Mouse (Mus musculus): ENCODE results near the gene Acin1. TPM values are rescaled to one million over a fixed set of nuclear protein-coding genes. Genes with fewer than 3 reads are reported as not detected.

The Acin1 gene
- polyA plus RNA-seq (2012; rRNA removed; ENCODE audit: low replicate concordance): 82.9 and 163 TPM in 2 replicates

DNA sequence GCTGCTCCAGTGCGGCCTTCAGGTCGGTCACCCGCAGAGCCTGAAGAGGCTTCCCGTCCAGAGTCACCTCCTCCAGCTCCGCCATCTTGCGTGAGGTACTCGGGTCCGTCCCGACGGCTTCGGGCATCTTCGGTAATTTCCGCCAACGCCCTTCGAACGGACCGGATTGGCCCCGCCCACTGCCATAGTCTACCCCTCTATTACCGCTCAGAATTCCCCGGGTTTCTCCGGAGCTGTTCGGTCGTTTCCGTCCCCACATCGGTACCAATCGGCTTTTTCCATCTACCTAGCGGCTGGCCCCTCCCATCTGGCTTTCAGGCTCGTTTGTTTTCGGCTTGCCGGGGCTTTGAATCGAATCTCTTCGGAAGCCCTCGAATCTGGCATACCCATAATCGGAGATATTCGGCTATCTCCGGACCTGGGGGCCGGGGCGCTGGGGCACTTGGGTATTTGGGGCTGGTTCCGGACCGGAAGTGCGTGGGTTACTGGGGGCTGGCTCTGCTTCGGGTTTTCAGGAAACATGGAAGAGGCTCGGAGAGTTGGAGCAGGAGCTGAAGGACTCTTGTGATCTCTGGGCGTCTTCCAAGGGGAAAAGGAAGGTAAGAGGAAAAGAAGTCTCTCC, at the start of gene Acin1:
Acin1 (minus strand) TSS at position 410 of the 622 bp plus-strand sequence.

DNA sequence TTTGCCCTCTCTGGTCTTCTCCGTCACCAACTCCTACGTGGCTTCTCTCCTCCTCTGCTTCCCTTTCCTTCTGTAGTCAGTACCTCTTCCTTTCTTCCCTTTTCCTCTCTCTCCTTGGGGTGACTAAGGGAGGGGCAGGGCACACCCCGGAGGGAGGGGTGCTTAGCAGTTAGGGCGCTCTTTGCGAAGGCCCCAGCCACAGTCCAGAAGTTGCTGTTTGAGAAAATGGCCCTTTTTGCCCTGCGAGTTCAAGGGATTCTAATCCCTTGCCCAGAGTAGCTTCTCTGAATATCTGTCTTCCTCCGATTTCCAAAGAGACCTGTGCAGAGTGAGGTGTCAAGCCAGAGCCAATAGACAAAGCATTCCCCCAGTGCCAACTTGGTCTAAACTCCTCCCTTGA, 25.3 kb upstream of the Acin1 start, which contains the start of gene Cebpe:
Cebpe (minus strand) TSS at position 101 of the 400 bp plus-strand sequence.

DNA sequence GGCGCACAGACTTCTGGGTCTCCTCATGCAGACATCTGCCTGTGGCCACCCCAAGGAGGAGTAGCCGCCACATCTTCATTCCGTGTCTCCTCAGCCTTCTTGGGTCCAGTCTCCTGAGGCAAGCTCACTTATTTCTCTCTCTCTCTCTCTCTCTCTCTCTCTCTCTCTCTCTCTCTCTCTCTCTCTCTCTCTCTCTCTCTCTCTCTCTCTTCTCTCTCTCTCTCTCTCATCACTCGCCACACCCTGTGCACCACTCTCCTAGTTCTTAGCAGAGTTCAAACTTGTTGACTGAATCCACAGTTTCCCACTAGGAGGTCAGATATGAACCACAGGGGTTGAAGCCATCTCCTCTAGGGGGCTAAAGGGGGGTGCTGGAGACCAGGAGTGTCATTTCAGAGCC, 12.0 kb upstream of the Acin1 start, which contains the start of gene Gm29776:
Gm29776 (minus strand) TSS at position 101 of the 400 bp plus-strand sequence.

DNA sequence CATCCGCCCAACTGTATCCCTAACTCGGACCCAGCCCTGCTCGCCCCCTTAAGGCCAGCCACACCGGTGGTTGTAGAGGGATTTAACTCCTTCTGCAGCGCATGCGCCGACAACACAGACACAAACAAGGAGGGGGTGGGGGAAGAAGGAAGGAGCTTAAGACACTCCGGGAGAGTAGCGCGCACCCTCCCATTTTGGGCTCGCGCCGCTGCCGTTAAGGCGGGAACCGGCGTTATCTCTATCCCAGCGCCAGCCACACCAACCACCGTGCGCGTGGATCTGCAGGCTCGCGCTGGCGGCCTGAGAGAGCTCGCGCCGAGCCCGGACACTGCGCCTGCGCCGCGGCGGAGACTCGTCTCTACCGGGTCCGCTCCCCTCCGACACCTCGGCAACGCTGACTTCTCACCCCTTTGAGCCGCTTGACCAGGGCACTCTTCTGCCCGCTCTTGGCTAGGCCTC, 639 bp downstream of the Acin1 start, which contains the start of gene 1700123O20Rik:
1700123O20Rik (plus strand) TSS at position 154 of the 459 bp plus-strand sequence.

DNA sequence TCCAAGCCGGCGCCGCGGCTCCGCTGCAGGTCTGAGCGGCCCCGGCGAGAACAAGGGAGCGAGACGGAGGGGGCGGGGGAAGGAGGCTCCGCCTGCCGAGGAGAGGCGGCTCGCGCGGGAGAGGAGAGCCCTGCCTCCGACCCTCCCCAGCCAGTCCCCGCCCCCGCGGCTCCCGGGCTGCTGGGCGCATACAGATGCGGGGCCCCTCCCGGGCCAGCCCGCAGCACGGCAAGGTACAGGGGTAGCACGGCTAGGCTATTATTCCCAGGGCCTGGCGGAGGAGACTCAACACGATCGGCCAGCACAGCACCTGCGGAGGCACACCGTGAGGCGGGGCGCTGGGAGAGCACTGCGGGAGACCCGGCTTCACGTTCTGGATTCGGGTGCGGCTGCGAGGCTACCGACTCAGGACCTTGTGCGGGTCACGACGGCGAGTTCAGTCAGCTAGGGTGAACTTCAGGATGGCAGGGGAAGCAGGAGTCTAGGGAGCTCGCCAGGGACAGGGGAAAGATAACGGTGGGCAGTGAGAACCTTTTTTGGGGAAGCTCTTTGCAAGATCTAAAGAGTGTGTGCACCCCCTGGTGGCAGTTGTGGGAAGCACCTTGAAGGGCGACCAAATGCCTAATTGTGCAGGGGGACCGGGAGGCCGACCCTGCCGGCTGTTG, 45.3 kb downstream of the Acin1 start, which contains the start of gene Cdh24:
Cdh24 (minus strand) TSS at position 60 of the 665 bp plus-strand sequence.

DNA sequence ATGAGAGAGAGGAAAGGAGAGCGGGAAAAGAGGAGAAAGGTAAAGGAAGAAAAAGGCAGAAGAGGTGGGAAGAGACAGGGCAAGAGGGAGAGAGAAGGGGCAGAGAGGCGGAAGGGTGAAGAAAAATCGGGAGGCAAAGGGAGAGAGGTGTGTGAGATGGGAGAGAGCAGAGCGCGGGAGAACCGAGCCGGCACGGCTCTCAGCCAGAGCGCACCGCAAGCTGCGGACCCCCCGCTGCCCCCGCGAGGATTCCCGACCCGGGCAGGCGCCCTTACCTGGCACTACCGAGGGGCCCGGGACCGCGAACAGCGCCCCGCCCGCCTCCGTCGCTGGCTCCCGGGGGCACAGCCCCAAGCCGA, 45.8 kb downstream of the Acin1 start, which contains the start of gene Gm17606:
Gm17606 (plus strand) TSS at position 7 of the 359 bp plus-strand sequence.

DNA sequence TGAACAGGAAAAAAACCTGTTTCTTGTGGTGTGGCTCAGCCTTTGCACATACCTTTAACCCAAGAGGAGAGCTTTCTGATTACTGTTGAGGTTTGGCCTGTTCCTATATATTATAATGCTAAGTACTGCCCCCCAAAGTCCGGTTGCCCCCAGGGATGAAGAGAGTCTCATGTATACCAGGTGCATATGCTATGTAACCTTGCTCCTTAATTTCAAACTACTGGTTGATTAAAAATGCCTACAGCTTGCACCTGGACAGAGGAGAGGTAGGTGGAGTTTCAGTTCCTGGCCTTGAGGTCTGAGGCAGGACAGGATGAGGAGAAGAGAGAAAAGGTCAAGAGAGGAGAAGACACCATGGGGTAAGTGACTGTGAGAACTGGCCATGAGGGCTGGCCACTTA, 65.6 kb downstream of the Acin1 start, which contains the start of gene Psmb11:
Psmb11 (plus strand) TSS at position 301 of the 400 bp plus-strand sequence.

DNA sequence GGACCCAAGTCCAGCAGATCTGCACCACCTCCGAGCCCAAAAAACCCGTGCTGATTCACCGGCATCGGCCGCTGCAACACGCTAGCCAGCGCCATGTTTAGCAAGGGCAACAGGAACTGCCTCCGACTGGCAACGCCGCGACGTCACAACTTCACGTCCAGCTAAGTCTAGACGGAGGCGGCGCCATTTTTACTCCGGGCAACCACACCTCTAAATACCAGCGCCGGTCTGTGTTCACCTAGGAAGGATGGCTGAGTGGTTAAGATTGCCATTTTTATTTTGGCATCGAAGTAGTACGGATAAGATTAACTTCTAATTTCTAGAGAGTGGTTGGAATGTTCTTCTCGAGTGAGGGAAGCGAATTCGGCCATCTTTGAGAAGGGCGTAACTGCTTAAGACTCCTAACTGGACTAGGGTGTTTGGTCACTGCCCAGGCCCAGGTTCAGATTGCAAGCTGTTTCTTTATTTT, 68.8 kb downstream of the Acin1 start, which contains the start of gene Psmb5:
Psmb5 (minus strand) TSS at position 126 of the 469 bp plus-strand sequence.

DNA sequence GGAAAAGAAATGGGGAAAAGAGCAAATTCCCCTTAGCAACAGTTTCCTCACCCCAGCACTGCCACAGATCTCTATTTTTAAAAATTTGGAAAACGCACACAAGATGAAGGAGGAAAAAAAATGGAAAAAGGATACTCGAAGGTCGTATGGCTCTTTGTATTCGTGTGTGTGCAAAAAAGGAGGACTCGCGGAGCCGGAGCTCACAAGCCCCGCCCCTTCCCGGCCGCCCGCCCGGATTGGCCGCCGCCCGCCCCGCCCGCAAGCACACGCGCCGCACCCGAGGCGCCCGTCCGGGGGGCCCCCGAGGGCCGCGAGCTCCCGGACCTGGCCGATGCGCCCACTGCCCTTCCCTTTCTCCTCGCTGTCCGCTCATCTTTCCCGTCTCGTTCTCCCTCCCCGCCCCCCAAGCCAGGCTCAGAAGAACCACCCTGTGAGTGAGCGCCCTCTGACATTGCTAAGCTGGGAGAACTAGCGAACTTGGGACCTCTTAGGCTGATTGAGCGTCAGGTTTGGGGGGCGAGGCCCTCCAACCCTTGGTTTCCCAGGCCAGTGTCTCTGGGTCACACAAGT, 80.9 kb downstream of the Acin1 start, which contains the start of gene 4931414P19Rik:
4931414P19Rik (minus strand) TSS at position 242 of the 570 bp plus-strand sequence.

Other genes with a start within 250 kb of the Acin1 start
- gene Lrp10, start 222.8 kb downstream of the Acin1 start, polyA plus RNA-seq (2012; rRNA removed; ENCODE audit: low replicate concordance): 132 and 137 TPM in 2 replicates
- 0.35 TPM in 1 of 2 replicates, not detected in the other for gene Rem2, start 210.8 kb downstream of the Acin1 start, polyA plus RNA-seq (2012; rRNA removed; ENCODE audit: low replicate concordance)
- 49.5 and 53.1 TPM in 2 replicates for gene Prmt5, start 169.4 kb downstream of the Acin1 start, polyA plus RNA-seq (2012; rRNA removed; ENCODE audit: low replicate concordance)
- gene Haus4, start 132.3 kb downstream of the Acin1 start, polyA plus RNA-seq (2012; rRNA removed; ENCODE audit: low replicate concordance): 13.0 and 32.6 TPM in 2 replicates
- 24.9 and 44.4 TPM in 2 replicates for gene Ajuba, start 109.4 kb downstream of the Acin1 start, polyA plus RNA-seq (2012; rRNA removed; ENCODE audit: low replicate concordance)
- gene 4931414P19Rik, start 80.9 kb downstream of the Acin1 start, polyA plus RNA-seq (2012; rRNA removed; ENCODE audit: low replicate concordance): 5.9 and 9.7 TPM in 2 replicates
- gene Psmb5, start 68.9 kb downstream of the Acin1 start, polyA plus RNA-seq (2012; rRNA removed; ENCODE audit: low replicate concordance): 193 and 230 TPM in 2 replicates
- not detected in 2 replicates for gene Psmb11, start 65.5 kb downstream of the Acin1 start, polyA plus RNA-seq (2012; rRNA removed; ENCODE audit: low replicate concordance)
- not detected in 2 replicates for gene Gm17606, start 46.0 kb downstream of the Acin1 start, polyA plus RNA-seq (2012; rRNA removed; ENCODE audit: low replicate concordance)
- 1.6 and 12.2 TPM in 2 replicates for gene Cdh24, start 45.6 kb downstream of the Acin1 start, polyA plus RNA-seq (2012; rRNA removed; ENCODE audit: low replicate concordance)
- gene 1700123O20Rik, start 715 bp downstream of the Acin1 start, polyA plus RNA-seq (2012; rRNA removed; ENCODE audit: low replicate concordance): 56.7 and 62.0 TPM in 2 replicates
- gene Gm29776, start 11.9 kb upstream of the Acin1 start, polyA plus RNA-seq (2012; rRNA removed; ENCODE audit: low replicate concordance): 0.18 and 0.30 TPM in 2 replicates
- gene Cebpe, start 25.2 kb upstream of the Acin1 start, polyA plus RNA-seq (2012; rRNA removed; ENCODE audit: low replicate concordance): 0.87 and 5.4 TPM in 2 replicates
- gene Slc7a8, start 95.0 kb upstream of the Acin1 start, polyA plus RNA-seq (2012; rRNA removed; ENCODE audit: low replicate concordance): 23.8 and 80.1 TPM in 2 replicates
- gene Rnf212b, start 127.2 kb upstream of the Acin1 start, polyA plus RNA-seq (2012; rRNA removed; ENCODE audit: low replicate concordance): 0.14 TPM in 1 of 2 replicates, not detected in the other
- gene Homez, start 184.0 kb upstream of the Acin1 start, polyA plus RNA-seq (2012; rRNA removed; ENCODE audit: low replicate concordance): 7.0 and 8.3 TPM in 2 replicates
- gene Ppp1r3e, start 190.6 kb upstream of the Acin1 start, polyA plus RNA-seq (2012; rRNA removed; ENCODE audit: low replicate concordance): 26.2 and 28.9 TPM in 2 replicates
- 69.8 and 79.4 TPM in 2 replicates for gene Bcl2l2, start 196.4 kb upstream of the Acin1 start, polyA plus RNA-seq (2012; rRNA removed; ENCODE audit: low replicate concordance)
- 3.5 TPM in 1 of 2 replicates, not detected in the other for gene Gm20521, start 196.5 kb upstream of the Acin1 start, polyA plus RNA-seq (2012; rRNA removed; ENCODE audit: low replicate concordance)
- gene Pabpn1, start 205.6 kb upstream of the Acin1 start, polyA plus RNA-seq (2012; rRNA removed; ENCODE audit: low replicate concordance): 151 and 188 TPM in 2 replicates
- 69.2 and 135 TPM in 2 replicates for gene Slc22a17, start 226.2 kb upstream of the Acin1 start, polyA plus RNA-seq (2012; rRNA removed; ENCODE audit: low replicate concordance)
- gene Efs, start 239.2 kb upstream of the Acin1 start, polyA plus RNA-seq (2012; rRNA removed; ENCODE audit: low replicate concordance): 27.8 and 56.0 TPM in 2 replicates
- gene Il25, start 245.8 kb upstream of the Acin1 start, polyA plus RNA-seq (2012; rRNA removed; ENCODE audit: low replicate concordance): not detected in 2 replicates
- gene Cmtm5, start 249.3 kb upstream of the Acin1 start, polyA plus RNA-seq (2012; rRNA removed; ENCODE audit: low replicate concordance): 1.2 and 2.3 TPM in 2 replicates